Mouse (Mus musculus) embryonic facial prominence, embryonic 11.5 days (tissue): ENCODE measurements around the gene Tacc2. TPM values are rescaled to one million over a fixed set of nuclear protein-coding genes. Genes with fewer than 3 reads are reported as not detected.
A peak's percentile ranks its signal among the peaks of the same experiment; 100 is the strongest.
"Not testable (repeated sequence)": the region's sequence is repeated elsewhere in the genome, so short reads cannot be mapped to it uniquely, and the experiment has no call there.

ENCODE experiments used
- ATAC-seq: fragments of 200-750 bp; cut with Nextera tagmentation; replicated peaks from 2 replicates; pipeline ENCODE4 v1.8.0; 2017; ENCODE audit warnings: low read depth; ENCODE audit not compliant: insufficient number of reproducible peaks, low FRiP score, low TSS enrichment
- DNase-seq: peaks from one replicate; pipeline ENCODE4 v3.0.0-alpha.2; 2015; ENCODE audit warnings: low spot score
- H3K27ac ChIP-seq: fragments of 300-500 bp; sonication (generic); replicated peaks from 2 replicates; pipeline ENCODE4 v1.5.1; 2014; ENCODE audit warnings: mild to moderate bottlenecking, low read depth, low read length, control low read depth
- H3K27me3 ChIP-seq: fragments of 300-500 bp; sonication (generic); 2 replicates; pipeline ENCODE4 v1.6.1; 2014; ENCODE audit warnings: mild to moderate bottlenecking, low read length, moderate library complexity, mixed read lengths; ENCODE audit not compliant: control insufficient read depth, insufficient read depth
- H3K36me3 ChIP-seq: fragments of 300-500 bp; sonication (generic); replicated peaks from 2 replicates; pipeline ENCODE4 v1.6.1; 2014; ENCODE audit warnings: low read depth, mild to moderate bottlenecking, low read length, moderate library complexity, mixed read lengths; ENCODE audit not compliant: control insufficient read depth, insufficient read depth
- H3K4me1 ChIP-seq: fragments of 300-500 bp; sonication (generic); 2 replicates; pipeline ENCODE4 v1.6.1; 2014; ENCODE audit warnings: low read length, mixed read lengths; ENCODE audit not compliant: control insufficient read depth, insufficient read depth
- H3K4me2 ChIP-seq: fragments of 300-500 bp; sonication (generic); 2 replicates; pipeline ENCODE4 v1.6.1; 2014; ENCODE audit warnings: low read depth, mild to moderate bottlenecking, control low read depth, low read length, moderate library complexity
- H3K4me3 ChIP-seq: fragments of 300-500 bp; sonication (generic); 2 replicates; pipeline ENCODE4 v1.5.1; 2014; ENCODE audit warnings: low read depth, low read length, control low read depth
- H3K9ac ChIP-seq: fragments of 300-500 bp; sonication (generic); replicated peaks from 2 replicates; pipeline ENCODE4 v1.6.1; 2014; ENCODE audit warnings: mild to moderate bottlenecking, control low read depth, low read length
- H3K9me3 ChIP-seq: fragments of 300-500 bp; sonication (generic); replicated peaks from 2 replicates; pipeline ENCODE4 v1.6.1; 2016; ENCODE audit warnings: mild to moderate bottlenecking, low read length, inconsistent platforms, mixed read lengths; ENCODE audit not compliant: control insufficient read depth
- WGBS: fragments of 180-500 bp; shearing (Covaris S2); extraction: QIAGEN DNeasy Blood & Tissue Kit; methylation state at CpG from one replicate; pipeline ENCODE4 v1.1.7; 2014; 5-methylcytosine and 5-hydroxymethylcytosine counted together
- polyA plus RNA-seq: library from polyadenylated mRNA; unstranded; fragments of >200 nt; fragmentation: Nextera tagmentation; extraction: Ambion mirVana; gene quantifications from 2 replicates; pipeline ENCODE4 v1.2.1, GENCODE M21; 2014

The Tacc2 gene
- polyA plus RNA-seq, 1 experiment from 2014 or later = 39.9 TPM

GRCm38 (mm10) chr7:130662869-130663268 lies 85.6 kb downstream of the Tacc2 start:
- Histone ChIP-seq H3K27ac (no peak overlapping the region), H3K9ac (no peak overlapping the region), H3K36me3 (peaks cover 3% of the 10 kb centered on the region; the same call in 1 of the 2 replicates), H3K4me2 (no peak overlapping the region), H3K4me1 (peaks cover 3% of the 10 kb centered on the region; the same call in 1 of the 2 replicates), H3K4me3 (no peak overlapping the region), H3K27me3 (no peaks in the 10 kb centered on the region), H3K9me3 (no peaks in the 10 kb centered on the region)
- no peak for DNase-seq
- ATAC-seq = no peak
- 65% methylated on average over 4 of the region's 4 CpGs for WGBS

GRCm38 (mm10) chr7:130664037-130664436 lies 86.8 kb downstream of the Tacc2 start:
- ATAC-seq = no peak
- WGBS = 94% methylated on average over 5 of the region's 5 CpGs

GRCm38 (mm10) chr7:130664629-130665028 lies 87.4 kb downstream of the Tacc2 start:
- no peak for ATAC-seq
- H3K27ac ChIP-seq = no peak overlapping the region
- DNase-seq = no peak
- no peak overlapping the region for H3K4me2 ChIP-seq
- H3K4me1 ChIP-seq = peaks cover 14% of the 10 kb centered on the region
- no peak overlapping the region for H3K4me3 ChIP-seq
- H3K9ac ChIP-seq = no peak overlapping the region
- 89% methylated on average over 5 of the region's 5 CpGs for WGBS
- H3K9me3 ChIP-seq = no peaks in the 10 kb centered on the region
- H3K36me3 ChIP-seq = peaks cover 3% of the 10 kb centered on the region; the same call in 1 of the 2 replicates
- H3K27me3 ChIP-seq = no peaks in the 10 kb centered on the region

More at GRCm38 (mm10) chr7:130664037-130664436, 86.8 kb downstream of the Tacc2 start:
- H3K27me3 ChIP-seq = no peaks in the 10 kb centered on the region
- DNase-seq = no peak
- H3K4me1 ChIP-seq = peaks cover 8% of the 10 kb centered on the region
- no peak overlapping the region for H3K4me2 ChIP-seq
- no peak overlapping the region for H3K4me3 ChIP-seq
- H3K9me3 ChIP-seq = no peaks in the 10 kb centered on the region
- H3K9ac ChIP-seq = no peak overlapping the region
- H3K27ac ChIP-seq = no peak overlapping the region
- peaks cover 3% of the 10 kb centered on the region; the same call in 1 of the 2 replicates for H3K36me3 ChIP-seq

GRCm38 (mm10) chr7:130665358-130665757 lies 88.1 kb downstream of the Tacc2 start:
- H3K4me2 ChIP-seq = no peak overlapping the region
- WGBS = 93% methylated on average over 9 of the region's 9 CpGs
- H3K4me3 ChIP-seq = no peak overlapping the region
- DNase-seq (no peak), ATAC-seq (no peak)
- H3K27ac ChIP-seq = no peak overlapping the region
- no peak overlapping the region for H3K9ac ChIP-seq
- no peaks in the 10 kb centered on the region for H3K27me3 ChIP-seq
- peaks cover 3% of the 10 kb centered on the region; the same call in 1 of the 2 replicates for H3K36me3 ChIP-seq
- H3K4me1 ChIP-seq = peaks cover 15% of the 10 kb centered on the region
- no peaks in the 10 kb centered on the region for H3K9me3 ChIP-seq

GRCm38 (mm10) chr7:130668013-130668412 lies 90.8 kb downstream of the Tacc2 start:
- not testable (repeated sequence) for H3K9me3 ChIP-seq, H3K27ac ChIP-seq, H3K4me2 ChIP-seq, H3K27me3 ChIP-seq, H3K9ac ChIP-seq, DNase-seq, H3K36me3 ChIP-seq, H3K4me3 ChIP-seq, ATAC-seq
- peaks cover 14% of the 10 kb centered on the region for H3K4me1 ChIP-seq
- 97% methylated on average over 1 of the region's 1 CpGs for WGBS

- H3K4me3 ChIP-seq = no peak overlapping the region
- no peak overlapping the region for H3K4me2 ChIP-seq
- no peak for ATAC-seq
- H3K36me3 ChIP-seq = peaks cover 1% of the 10 kb centered on the region; the same call in 1 of the 2 replicates
- H3K27me3 ChIP-seq = no peaks in the 10 kb centered on the region
- WGBS = 58% methylated on average over 7 of the region's 7 CpGs
- no peak for DNase-seq
- no peaks in the 10 kb centered on the region for H3K9me3 ChIP-seq
- H3K27ac ChIP-seq = peak overlapping the region; percentile 37
- 0 out of 2 replicates have a peak overlapping the region, but pooled peaks have one; percentile 5 for H3K9ac ChIP-seq
- peaks cover 14% of the 10 kb centered on the region for H3K4me1 ChIP-seq
Measured at GRCm38 (mm10) chr7:130668729-130669281, 91.6 kb downstream of the Tacc2 start.

GRCm38 (mm10) chr7:130669370-130669881 lies 92.2 kb downstream of the Tacc2 start:
- Histone ChIP-seq H3K4me1 (peaks cover 14% of the 10 kb centered on the region), H3K36me3 (no peaks in the 10 kb centered on the region), H3K4me3 (no peak overlapping the region), H3K9me3 (no peaks in the 10 kb centered on the region), H3K9ac (no peak overlapping the region), H3K27ac (peak overlapping the region; percentile 37), H3K4me2 (no peak overlapping the region), H3K27me3 (no peaks in the 10 kb centered on the region)
- ATAC-seq (no peak), DNase-seq (peak; percentile 46)
- WGBS = 47% methylated on average over 8 of the region's 8 CpGs

- peaks cover 14% of the 10 kb centered on the region for H3K4me1 ChIP-seq
- peak overlapping the region; percentile 54 for H3K27ac ChIP-seq
- H3K36me3 ChIP-seq = no peaks in the 10 kb centered on the region
- 42% methylated on average over 4 of the region's 4 CpGs for WGBS
- no peaks in the 10 kb centered on the region for H3K9me3 ChIP-seq
- H3K27me3 ChIP-seq = no peaks in the 10 kb centered on the region
- H3K9ac ChIP-seq = no peak overlapping the region
- H3K4me3 ChIP-seq = no peak overlapping the region
- DNase-seq (peak; percentile 41), ATAC-seq (no peak)
- H3K4me2 ChIP-seq = no peak overlapping the region
Measured at GRCm38 (mm10) chr7:130670358-130670757, 93.1 kb downstream of the Tacc2 start.
